Mouse (Mus musculus): ENCODE measurements around the gene Nfasc. TPM values are rescaled to one million over a fixed set of nuclear protein-coding genes. Genes with fewer than 3 reads are reported as not detected.

Nfasc gene
- polyA plus RNA-seq, 1 experiment, result 3.3 TPM

DNA sequence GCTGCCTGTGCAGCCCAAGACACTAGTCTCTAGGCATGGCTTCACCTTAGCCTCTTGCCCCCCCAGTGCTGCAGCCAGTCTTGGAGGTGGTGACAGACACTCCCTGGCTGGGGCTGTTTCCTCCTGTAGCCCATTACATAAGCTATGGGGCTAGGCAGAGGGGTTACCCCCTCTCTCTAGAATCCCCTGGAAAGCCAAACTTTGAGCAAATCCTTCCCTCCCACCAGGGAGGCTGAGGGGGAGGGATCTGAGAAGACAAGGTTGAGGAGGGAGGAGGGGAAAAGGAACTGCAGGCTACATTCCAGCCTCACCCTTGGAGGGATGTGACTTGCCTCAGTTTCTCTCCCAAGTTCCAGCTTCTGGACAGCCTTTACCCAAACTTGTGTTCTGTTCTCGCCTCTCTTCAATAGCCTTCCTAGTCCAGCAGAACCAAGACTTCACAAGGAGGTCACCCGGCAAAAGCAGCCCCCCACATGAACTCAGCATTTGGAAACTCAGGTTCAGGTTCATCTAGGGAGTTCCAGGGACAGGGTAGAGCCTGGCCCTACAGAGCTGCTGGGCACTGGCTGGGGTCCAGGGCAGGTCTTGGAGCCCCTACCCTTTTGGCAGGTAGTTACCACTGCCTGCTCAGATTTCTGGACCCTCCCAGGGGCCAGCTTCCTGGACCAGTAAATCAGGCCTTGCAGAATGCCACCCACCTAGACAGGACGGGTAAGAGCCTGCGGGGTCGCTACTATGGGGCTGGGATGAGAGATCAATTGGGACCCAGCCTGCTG lies 199.6 kb downstream of the Nfasc start:
- DNase-seq (ENCODE audit: low spot score), result no peak

DNA sequence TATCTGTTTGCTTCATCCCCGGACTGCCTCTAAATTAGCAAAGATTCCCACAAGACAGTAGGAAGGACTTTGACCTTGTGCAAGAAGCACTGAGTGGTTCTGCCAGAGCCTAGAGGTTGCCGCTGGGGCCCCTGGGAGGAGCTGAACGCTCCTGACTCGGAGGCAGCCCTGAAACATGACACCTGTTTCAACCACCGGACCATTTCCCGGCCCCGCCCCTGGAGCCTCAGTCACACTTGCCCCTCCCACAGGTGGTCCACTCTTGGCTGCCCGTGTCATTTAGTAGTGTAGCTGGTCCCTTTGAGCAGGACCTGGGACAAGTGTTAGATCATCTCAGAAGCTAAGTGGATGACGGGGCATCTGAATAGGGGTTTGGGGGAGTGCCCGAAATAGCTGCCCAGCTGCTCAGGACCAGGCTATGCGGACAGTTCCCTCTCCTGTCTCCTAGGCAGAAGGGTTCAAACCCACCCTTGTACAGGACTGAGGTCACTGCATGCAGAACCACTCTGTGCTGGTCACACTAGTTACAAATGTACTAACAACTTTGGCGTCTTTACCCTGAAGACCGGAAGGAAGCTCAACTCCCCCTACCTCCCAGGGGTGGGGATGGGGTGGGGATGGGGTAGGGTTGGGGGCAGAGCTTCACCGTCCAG lies 200.3 kb downstream of the Nfasc start:
- DNase-seq (ENCODE audit: low spot score), result no peak

DNA sequence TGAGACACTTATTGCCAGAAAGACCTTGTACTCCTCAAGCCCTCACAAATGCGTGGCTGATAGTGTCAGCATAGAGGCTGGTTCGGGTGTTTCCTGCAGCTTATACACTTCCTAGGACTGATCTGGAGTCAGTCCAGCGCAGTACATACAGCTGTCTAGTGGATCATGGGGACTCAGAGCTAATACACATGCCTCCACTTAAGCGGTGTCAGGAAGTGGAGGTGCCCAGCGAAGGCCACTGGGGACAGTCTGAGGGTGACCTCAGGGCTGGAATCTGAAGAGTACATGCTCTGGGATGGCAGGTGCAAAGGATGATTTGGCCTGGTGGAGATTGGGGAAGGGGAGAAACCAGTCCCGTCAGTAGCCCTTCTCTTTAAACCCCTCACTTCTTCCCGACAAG lies 200.9 kb downstream of the Nfasc start:
- no peak for DNase-seq (ENCODE audit: low spot score)

DNA sequence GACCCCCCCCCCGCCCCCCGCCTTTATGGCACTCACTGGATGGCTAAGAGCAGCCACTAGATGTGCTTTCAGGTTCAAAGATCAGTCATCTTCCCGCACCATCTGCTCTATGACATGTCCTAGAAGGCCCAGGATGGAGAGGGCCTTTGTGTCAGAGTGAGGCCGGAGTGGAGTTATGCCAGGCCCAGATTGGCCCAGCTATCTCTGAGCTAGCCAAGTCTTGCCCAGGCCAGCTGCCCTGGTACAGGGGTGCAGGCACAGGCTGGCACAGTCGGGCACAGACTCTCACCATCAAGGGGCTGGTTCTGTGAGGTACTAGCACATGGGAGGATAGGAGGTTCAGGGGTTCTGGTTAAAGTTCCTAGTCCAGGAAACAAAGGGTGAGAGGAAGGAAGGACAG lies 203.9 kb downstream of the Nfasc start:
- DNase-seq (ENCODE audit: low spot score), result no peak

DNA sequence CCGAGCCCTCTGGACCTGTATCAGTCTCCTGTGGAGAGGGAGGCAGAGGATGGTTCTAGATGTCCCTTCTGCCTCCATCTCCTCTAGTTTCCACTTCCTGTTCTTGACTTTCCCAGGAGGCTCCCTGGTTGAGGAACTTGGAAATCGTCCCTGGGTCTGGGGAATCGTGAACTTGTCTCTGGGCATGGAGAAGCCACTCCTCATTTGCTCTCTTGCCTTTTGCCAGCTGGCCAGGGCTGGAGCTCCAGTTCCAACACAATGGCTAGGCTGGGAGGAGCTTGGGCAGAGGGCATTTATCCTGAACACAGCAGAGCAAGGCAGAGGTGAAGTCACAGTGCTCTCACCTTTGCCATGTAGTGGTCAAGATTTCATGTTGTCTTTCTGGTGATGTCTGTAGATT lies 205.2 kb downstream of the Nfasc start:
- no peak for DNase-seq (ENCODE audit: low spot score)

DNA sequence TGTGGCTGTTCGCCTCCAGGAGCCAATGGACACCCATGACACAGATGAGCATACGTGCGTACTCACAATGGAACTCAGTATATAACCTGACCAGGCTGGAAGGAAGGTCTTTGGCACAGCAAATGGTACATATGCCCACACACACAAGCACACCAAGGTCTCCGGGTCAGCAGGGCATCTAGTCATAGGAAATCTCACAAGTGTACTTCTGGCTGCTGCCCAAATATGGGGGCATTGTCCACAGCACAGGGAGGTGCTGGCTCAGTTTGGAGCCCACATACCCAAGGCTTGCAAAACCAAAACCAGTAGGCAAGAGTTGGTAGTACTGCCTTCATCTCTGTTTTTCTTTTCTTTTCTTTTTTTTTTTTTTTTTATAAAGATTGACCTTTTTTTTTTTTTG lies 206.1 kb downstream of the Nfasc start:
- DNase-seq (ENCODE audit: low spot score), result no peak

DNA sequence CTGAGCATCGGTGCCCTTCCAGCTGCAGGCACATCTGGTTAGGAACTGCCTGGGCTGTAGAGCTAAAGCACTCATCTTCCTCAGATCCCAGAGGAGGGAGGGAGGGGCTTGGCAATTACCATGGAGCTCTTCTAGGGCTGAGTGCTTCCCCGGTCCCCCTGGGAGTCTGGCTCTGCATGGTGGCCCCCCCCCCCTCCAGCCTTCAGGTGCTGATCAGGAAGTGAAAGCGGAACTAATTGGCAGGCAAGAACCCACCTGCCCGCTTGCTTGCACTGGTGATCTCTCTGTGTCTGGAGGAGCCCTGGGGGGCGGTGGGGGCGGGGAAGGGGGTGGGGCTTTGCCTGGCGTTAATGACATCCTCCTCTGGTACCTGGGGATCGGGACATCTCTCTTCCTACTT lies 207.8 kb downstream of the Nfasc start:
- DNase-seq (ENCODE audit: low spot score), result no peak

DNA sequence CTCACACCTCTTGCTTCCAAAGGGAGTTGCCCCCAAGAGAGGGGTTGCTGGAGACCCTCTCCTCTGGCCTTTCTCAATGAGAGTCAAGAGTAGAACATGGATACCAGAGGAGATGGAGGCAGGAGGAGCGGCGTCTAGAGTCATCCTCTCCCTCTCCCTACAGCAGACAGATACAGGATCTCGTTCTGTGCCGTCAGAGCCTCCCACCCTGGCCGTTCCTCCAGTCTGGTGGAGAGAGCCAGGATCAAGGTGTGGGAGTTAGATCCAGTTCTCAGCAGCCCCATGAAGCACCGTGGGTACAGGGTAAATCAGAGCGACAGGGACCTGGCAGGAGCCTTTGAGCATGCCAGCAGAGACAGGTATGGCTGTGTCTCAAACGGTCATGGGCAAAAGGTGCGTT lies 209.1 kb downstream of the Nfasc start:
- DNase-seq (ENCODE audit: low spot score), result no peak

DNA sequence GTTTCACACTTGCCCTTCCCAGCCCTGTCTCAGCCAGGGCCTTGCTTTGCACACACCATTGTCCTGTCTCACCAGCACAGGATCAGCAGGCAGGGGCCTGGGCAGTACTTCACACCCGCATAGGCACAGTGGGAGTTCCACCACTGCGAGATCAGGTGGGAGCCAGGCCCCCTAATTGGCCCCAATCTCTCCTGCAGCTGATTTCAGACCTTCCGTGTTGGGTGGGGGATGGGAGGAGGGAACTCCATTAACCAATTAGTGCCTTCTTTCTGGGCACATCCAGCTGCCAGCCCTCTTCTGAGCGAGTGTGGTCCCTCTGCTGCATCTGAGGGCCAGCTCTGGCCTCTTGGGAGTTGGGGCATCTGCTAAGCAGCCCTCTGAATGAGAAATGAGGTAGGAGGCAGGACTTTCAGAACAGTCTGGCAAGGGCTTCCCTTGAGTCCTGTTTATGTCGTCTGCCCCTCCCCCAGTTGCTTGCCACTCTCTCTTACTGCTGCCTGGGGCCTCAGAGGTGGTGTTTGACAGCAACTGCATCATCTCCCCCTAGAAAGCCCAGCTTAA lies 210.9 kb downstream of the Nfasc start:
- DNase-seq (ENCODE audit: low spot score), result no peak

DNA sequence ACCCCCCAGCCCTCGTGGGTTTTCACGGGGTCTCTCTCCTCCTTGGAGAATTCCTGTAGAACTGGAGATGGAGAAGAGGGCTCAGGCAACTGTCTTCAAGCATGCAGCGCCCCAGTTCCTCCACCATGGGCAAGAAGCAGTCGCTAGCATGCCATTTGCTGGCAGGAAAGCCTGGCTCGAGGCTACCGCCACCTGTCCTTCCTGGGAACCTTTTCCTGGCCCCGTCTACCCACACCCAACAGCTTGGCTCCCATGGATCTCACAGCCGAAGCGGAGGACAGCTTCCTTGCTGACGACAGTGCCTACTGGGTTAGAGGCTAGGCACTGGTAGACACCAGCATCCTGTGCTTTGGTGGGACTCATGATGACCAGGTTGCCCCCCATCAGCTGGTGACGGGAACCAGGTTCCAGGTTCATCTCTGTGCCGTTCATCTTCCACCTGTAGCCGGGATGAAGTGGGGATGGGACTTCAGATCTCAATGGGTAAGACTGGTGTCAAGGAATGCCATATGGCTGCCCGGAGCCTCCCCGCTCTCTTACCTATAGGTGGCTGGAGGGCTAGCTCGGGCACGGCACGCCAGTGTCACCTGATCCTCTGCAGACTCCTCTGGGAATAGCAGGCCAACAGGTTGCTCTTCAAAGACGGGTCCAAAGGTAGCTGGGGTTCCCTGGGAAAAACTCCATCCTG lies 212.8 kb downstream of the Nfasc start:
- DNase-seq (ENCODE audit: low spot score), result no peak

DNA sequence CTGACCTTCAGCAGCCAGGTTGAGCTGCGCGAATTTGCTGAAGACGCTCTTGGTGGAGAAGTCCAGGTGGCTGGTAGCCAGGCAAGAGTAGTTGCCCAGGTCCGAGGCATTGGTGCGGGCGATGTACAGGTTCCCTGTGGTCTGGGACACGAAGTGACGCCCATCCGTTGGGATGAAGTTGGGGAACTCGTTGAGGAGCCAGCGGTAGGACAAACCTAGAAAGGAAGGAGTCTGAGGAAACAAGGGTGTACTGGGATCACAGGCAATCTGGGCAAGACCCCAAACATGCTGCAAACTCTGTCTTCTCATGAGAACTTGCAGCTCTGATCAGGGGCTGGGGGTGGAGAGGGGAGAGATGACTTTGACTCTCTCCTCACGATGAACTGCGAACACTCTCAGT lies 213.5 kb downstream of the Nfasc start:
- DNase-seq (ENCODE audit: low spot score), result no peak

DNA sequence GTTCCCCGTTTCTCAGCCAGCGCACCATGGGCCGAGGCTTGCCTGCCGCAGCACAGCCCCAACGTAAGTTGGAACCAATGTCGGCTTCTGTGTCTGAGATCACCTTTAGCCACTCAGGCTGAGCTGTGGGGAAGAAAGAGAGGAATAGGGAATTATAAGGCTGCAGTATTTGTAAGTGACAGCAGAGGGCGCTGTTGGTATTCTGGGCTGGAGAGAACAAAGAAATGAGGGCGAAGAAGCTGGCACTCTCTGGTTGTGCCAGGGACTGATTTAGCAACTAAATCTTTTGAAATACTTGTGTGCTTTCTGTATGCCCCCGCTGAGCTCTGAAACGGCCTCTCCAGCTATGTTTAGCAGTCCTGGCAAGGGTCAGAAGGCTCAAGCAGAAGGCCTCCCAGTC lies 215.8 kb downstream of the Nfasc start:
- no peak for DNase-seq (ENCODE audit: low spot score)

DNA sequence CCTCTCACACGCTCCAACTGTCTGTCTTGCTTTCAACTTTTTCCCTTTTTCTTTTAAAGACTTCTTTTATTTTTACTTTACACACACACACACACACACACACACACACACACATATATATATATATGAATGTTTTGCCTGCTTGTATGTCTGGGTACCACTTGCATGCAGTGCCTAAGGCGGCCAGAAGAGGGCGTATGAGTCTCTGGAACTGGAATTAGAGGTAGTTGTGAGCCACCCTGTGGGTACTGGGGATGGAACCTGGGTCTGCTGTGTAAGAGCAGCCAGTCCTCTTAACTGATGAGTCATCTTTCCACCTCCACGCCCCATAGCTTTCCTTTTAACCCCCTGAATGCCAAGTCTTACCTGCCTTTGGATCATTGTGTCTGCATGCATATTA lies 217.7 kb downstream of the Nfasc start:
- no peak for DNase-seq (ENCODE audit: low spot score)

DNA sequence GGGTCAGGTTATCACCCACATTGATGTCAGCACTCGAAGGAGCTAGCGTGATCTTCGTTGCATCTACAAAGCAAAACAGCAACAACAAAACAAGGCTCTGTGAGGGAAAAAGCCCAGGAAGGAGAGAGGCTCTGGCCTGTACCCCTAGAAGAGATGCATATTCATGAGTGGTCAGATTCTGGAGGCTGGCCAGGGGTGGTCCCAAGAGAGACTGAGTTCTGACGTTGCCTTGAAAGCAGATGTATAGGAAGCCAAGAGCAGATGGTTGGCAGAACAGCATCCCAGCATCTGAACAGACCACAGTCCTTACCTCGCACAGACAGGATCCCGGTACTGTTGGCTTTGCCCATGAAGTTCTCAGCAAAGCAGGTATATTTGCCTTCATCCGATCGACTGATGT lies 218.5 kb downstream of the Nfasc start:
- no peak for DNase-seq (ENCODE audit: low spot score)

DNA sequence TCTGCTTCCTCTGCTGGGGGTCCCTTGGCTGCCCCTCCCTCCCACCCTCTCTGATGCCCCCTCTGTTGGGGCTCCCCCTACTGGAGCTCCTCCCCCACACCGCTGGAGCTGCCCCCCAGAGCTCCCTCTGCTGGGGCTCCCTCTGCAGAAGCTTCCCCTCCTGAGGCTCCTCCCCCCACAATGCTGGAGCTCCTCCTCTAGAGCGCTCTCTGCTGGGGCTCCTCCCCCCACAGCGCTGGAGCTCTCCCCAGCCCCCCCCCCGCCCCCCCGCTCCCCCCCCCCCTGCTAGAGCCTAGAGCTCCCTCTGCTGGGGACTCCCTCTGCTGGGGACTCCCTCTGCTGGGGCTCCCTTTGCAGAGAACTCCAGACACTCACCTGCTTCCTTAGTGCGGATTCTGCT lies 220.8 kb downstream of the Nfasc start:
- no peak for DNase-seq (ENCODE audit: low spot score)

DNA sequence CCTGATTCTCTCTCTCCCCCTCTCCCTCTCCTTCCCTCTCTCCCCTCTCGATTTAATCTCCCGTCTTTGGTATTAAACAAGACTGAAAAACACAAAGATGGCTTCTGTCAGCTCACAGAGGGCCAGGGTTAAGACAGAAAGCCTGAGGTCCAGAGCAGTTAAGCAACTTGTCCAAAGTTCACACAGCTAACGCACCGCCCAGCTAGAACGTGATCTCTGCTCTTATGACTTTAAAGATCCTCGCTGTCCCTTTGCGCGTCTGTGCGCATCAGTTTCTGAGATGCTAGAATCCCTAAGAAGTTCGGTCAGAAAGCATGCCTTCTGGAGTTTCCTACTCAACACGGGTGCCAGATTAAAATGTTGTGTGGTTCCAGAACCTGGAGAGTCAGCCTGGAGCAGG lies 221.9 kb downstream of the Nfasc start:
- no peak for DNase-seq (ENCODE audit: low spot score)

DNA sequence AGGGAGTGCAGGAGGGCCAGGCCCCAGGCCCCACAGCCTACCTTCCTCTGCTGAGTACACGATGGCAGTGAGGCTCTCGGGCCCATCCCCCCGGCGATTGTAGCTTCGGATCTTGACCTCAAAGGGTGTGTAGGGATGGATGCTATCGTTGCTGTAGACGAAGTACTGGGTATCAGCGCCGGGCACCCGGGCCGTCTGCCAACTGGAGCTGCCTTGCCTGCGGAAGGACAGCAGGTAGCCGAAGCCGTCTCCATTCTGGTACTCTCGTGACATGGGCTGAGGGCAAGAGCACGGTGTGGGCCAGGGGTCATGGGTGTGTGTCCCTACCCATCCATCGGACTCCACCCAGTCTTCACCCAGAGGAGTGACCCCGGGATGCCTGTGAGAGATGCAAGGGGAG lies 223.0 kb downstream of the Nfasc start:
- no peak for DNase-seq (ENCODE audit: low spot score)

DNA sequence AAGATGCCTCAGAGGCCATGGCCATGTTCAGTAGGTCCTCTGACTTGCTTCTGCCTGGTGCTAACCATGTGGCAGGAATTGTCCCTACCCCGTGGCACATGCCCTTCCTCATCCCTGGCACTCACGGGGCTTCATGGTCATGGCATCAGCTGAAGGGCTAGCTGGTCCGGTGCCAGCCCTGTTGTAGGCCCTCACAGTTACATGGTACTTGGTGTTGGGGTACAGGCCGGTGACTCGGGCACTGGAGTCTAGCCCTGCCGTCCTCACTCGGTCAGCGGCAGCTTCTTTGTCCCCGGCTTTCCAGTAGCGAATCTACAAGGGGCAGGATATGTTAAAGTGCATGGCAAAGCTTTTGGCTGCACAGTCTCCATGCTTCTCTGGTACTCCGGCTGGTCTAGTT lies 224.8 kb downstream of the Nfasc start:
- no peak for DNase-seq (ENCODE audit: low spot score)

DNA sequence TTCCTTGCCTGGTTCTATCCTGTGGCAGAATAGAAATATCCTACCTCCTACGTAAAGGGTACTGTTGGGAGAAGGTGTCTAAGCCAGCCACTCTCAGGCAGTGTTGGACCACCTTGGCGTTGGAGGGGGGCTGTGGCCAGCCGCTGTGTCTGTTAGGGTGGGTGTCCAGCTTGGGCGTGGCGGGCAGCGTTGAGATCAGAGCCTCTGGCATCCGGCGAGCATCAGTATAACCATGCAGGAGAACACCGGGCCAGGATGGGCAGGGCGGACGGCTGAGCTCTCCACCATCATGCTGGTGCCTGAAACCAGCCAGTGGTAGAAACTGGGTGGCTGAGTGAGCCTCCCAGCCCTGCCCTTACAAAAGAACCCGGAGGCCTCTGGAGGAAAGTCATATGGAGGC lies 226.3 kb downstream of the Nfasc start:
- DNase-seq (ENCODE audit: low spot score), result no peak
